Mouse (Mus musculus) hindbrain, embryonic 13.5 days (tissue): ENCODE data around the gene Pnpla2. TPM values are rescaled to one million over a fixed set of nuclear protein-coding genes. Genes with fewer than 3 reads are reported as not detected.

ENCODE experiments used
- ATAC-seq: fragments of 200-750 bp; cut with Nextera tagmentation; 2 replicates; pipeline ENCODE4 v1.8.0; 2017; ENCODE audit warnings: moderate TSS enrichment; ENCODE audit not compliant: low FRiP score
- H3K27ac ChIP-seq: fragments of 300-500 bp; sonication (generic); 2 replicates; pipeline ENCODE4 v1.5.1; 2015; ENCODE audit warnings: inconsistent platforms, mild to moderate bottlenecking, moderate library complexity
- H3K27me3 ChIP-seq: fragments of 300-500 bp; sonication (generic); 2 replicates; pipeline ENCODE4 v1.6.1; 2015; ENCODE audit warnings: mild to moderate bottlenecking, inconsistent platforms
- H3K36me3 ChIP-seq: fragments of 300-500 bp; sonication (generic); 2 replicates; pipeline ENCODE4 v1.6.1; 2015; ENCODE audit warnings: mild to moderate bottlenecking, inconsistent platforms
- H3K4me1 ChIP-seq: fragments of 300-500 bp; sonication (generic); replicated peaks from 2 replicates; pipeline ENCODE4 v1.6.1; 2015; ENCODE audit warnings: inconsistent platforms
- H3K4me2 ChIP-seq: fragments of 300-500 bp; sonication (generic); 2 replicates; pipeline ENCODE4 v1.6.1; 2015; ENCODE audit warnings: inconsistent platforms, mild to moderate bottlenecking, moderate library complexity
- H3K4me3 ChIP-seq: fragments of 300-500 bp; sonication (generic); 2 replicates; pipeline ENCODE4 v1.5.1; 2015; ENCODE audit warnings: mild to moderate bottlenecking, inconsistent platforms
- H3K9ac ChIP-seq: fragments of 300-500 bp; sonication (generic); 2 replicates; pipeline ENCODE4 v1.6.1; 2015; ENCODE audit warnings: mild to moderate bottlenecking, inconsistent platforms
- H3K9me3 ChIP-seq: fragments of 300-500 bp; sonication (generic); 2 replicates; pipeline ENCODE4 v1.6.1; 2016; ENCODE audit warnings: inconsistent platforms
- WGBS: fragments of 180-500 bp; shearing (Covaris S2); methylation state at CpG from one replicate; pipeline ENCODE4 v1.1.7; 2015; 5-methylcytosine and 5-hydroxymethylcytosine counted together
- polyA plus RNA-seq: library from polyadenylated mRNA; unstranded; fragments of >200 nt; fragmentation: Nextera tagmentation; extraction: Ambion mirVana; gene quantifications from 2 replicates; pipeline ENCODE4 v1.2.1, GENCODE M21; 2015

The Pnpla2 gene
- polyA plus RNA-seq, 1 experiment from 2014 or later = 18.7 TPM

DNA sequence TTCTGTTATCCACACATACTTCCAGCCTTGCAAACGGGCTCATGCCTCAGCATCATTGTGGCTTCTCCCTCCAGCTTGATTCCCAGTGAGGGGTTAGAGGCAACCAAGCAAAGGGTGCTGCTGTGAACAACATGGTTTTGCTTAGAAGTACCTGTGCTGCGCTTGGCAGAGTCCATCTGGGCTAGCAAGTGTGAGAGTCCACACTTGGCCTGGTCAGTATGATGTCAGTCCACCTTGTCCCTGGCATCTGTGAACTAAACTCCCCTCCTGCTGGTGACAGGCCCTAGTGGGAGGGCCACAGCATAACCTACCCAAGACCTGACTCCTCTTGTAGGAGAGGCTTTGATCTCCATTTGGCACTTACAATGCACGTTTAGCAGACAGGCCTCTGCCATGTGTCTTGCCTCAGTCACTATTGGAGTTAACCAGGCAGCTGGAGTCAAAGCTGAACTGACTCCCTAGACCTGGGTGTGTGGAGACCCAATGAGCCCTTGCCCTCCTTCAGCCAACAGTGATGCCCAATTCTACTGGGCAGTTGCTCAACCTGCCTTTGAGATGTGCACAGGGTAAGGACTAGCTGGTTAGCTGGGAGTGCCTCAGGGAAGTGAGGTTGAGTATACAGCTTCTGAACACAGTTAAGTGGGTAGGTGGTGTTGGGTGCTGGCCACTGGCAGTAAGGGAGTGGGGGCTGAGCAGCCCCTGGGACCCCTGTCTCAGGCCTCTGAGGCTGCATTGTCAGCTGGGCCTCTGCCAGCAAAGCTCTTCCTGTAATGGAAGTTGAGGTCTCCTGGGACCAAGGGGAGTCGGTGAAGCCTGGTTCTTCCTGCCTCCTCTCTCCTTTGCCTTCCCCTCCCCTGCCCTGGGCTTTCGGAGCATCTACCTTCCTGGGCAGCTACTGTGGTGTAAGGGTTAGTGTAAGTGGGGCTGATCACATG, 29.5 kb downstream of the Pnpla2 start:
- 72% methylated on average over 5 of the region's 5 CpGs for WGBS
- H3K9ac ChIP-seq = no peak overlapping the region
- no peak overlapping the region for H3K4me3 ChIP-seq
- ATAC-seq = no peak
- H3K27me3 ChIP-seq = peaks cover 18% of the 10 kb centered on the region
- H3K36me3 ChIP-seq = no peaks in the 10 kb centered on the region
- peaks cover 57% of the 10 kb centered on the region for H3K4me1 ChIP-seq
- peak overlapping the region; percentile 2; the same call in 1 of the 2 replicates for H3K4me2 ChIP-seq
- H3K27ac ChIP-seq = no peak overlapping the region
- no peaks in the 10 kb centered on the region for H3K9me3 ChIP-seq

DNA sequence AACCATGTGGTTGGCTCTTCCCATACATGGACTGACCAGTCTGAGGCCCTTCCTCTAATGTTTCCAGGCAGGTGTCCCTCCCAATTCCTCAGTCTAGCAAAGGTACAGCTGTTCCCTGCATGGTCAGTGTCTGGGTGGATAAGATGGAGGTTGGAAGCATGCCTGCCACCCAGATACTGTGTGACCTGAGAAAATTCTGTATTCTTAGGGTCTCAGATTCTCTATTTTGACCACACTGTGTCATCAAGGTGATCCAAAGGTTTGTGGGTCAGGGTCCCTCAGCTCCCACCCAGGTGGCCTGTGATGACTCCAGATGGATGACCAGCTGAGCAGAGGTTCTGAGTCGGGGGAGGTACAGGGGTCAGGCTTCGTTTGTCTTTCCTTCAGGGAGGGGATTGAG, 30.2 kb downstream of the Pnpla2 start:
- peaks cover 16% of the 10 kb centered on the region for H3K27me3 ChIP-seq
- 74% methylated on average over 2 of the region's 2 CpGs for WGBS
- H3K36me3 ChIP-seq = no peaks in the 10 kb centered on the region
- no peak overlapping the region; the same call in 1 of the 2 replicates for H3K9ac ChIP-seq
- H3K27ac ChIP-seq = no peak overlapping the region
- H3K9me3 ChIP-seq = no peaks in the 10 kb centered on the region
- H3K4me3 ChIP-seq = no peak overlapping the region
- no peak for ATAC-seq
- H3K4me1 ChIP-seq = peaks cover 57% of the 10 kb centered on the region
- no peak overlapping the region for H3K4me2 ChIP-seq

DNA sequence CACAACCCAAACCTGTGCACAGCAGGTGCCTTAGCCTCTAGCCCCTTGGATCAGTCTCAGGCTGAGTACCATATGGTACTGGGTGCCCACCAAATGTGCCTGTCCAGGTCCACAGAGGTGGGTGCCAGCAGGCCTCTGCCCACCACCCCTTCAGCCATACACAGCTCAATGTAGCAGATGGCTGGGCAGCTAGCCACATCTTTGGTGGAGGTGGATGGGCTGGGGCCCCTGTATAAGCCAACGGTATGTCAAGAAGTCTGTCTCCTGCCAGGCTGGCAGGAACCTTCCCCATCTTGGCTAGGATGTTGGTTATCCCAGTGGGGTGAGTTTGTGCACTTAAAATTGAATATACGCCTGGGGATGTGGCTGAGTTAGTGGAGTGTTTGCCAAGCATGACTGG, 30.6 kb downstream of the Pnpla2 start:
- Histone ChIP-seq H3K4me2 (no peak overlapping the region), H3K27ac (no peak overlapping the region), H3K9ac (no peak overlapping the region; the same call in 1 of the 2 replicates), H3K36me3 (no peaks in the 10 kb centered on the region), H3K27me3 (peaks cover 15% of the 10 kb centered on the region), H3K9me3 (no peaks in the 10 kb centered on the region), H3K4me1 (peaks cover 54% of the 10 kb centered on the region), H3K4me3 (no peak overlapping the region)
- 87% methylated on average over 2 of the region's 2 CpGs for WGBS
- no peak for ATAC-seq

DNA sequence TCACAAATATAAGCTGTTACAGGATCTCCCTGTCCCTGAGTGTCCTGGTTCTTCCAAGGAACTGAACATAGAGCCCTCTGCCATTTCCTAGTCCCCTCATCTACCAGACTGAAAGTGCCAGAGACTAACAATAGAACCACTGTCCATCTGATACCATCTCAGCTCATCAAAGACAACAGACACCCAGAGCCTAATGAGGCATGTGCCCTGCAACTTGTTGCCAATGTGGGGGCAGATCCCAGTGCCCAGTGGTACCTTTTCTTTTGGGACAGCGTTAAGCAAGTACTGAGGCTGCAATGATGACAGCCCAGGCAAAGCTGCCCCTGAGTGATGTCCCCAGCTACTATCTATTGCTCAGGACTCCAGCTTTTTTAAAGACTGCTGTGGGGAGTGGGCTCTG, 31.2 kb downstream of the Pnpla2 start:
- WGBS = 82% methylated on average over 1 of the region's 1 CpGs
- Histone ChIP-seq H3K4me2 (no peak overlapping the region), H3K4me3 (no peak overlapping the region), H3K36me3 (no peaks in the 10 kb centered on the region), H3K27ac (no peak overlapping the region), H3K4me1 (peaks cover 48% of the 10 kb centered on the region), H3K9ac (0 out of 2 replicates have a peak overlapping the region, but pooled peaks have one; percentile 13), H3K27me3 (peaks cover 15% of the 10 kb centered on the region), H3K9me3 (no peaks in the 10 kb centered on the region)
- no peak for ATAC-seq

DNA sequence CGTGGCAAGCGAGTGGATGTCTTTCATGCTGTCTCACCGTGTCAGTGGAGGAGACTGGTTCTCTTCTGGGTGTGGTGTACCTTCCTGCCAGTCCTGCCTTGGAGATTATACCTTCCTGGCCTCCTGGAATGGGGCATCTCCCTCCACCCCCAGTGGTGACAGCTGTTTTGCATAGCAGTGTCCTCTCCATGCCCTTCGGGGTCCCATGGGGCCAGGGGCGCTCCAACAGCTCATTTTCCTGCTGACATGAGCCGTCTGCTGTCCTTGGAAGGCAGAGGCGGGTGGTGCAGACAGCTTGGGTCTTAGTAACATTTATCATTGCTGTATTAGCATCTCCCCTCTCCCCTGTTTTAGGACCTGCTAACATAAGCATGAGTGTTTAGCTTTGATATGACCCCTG, 32.1 kb downstream of the Pnpla2 start:
- Histone ChIP-seq H3K27me3 (peaks cover 15% of the 10 kb centered on the region), H3K4me3 (no peak overlapping the region), H3K4me2 (no peak overlapping the region), H3K9me3 (no peaks in the 10 kb centered on the region), H3K36me3 (peaks cover 7% of the 10 kb centered on the region), H3K9ac (peak overlapping the region; percentile 44; the same call in 1 of the 2 replicates), H3K4me1 (peaks cover 41% of the 10 kb centered on the region), H3K27ac (no peak overlapping the region)
- 64% methylated on average over 7 of the region's 7 CpGs for WGBS
- no peak for ATAC-seq

DNA sequence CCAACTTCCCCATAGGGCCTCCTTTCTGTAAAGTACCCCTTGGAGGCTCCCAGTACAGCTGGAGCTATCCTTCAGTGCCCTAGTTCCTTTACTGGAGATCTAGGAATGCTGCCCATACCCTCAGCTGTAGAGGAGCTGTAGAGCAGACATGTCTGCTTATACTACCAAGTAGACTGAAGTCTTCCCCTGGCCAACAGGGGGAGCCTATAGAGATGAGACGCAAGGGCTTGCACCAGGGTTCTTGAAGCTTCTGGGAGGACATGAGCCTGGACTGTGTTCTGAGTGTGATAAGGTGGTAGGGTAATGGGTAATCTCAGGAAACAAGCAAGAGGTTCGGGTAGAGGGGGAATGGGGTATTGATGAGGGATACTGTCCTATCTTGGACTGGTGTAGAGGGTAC, 36.2 kb downstream of the Pnpla2 start:
- Histone ChIP-seq H3K27me3 (no peaks in the 10 kb centered on the region), H3K4me2 (no peak overlapping the region), H3K36me3 (peaks cover 43% of the 10 kb centered on the region), H3K9me3 (no peaks in the 10 kb centered on the region), H3K9ac (no peak overlapping the region), H3K4me3 (no peak overlapping the region), H3K27ac (no peak overlapping the region), H3K4me1 (peaks cover 14% of the 10 kb centered on the region)
- no peak for ATAC-seq
- 74% methylated on average over 2 of the region's 2 CpGs for WGBS

DNA sequence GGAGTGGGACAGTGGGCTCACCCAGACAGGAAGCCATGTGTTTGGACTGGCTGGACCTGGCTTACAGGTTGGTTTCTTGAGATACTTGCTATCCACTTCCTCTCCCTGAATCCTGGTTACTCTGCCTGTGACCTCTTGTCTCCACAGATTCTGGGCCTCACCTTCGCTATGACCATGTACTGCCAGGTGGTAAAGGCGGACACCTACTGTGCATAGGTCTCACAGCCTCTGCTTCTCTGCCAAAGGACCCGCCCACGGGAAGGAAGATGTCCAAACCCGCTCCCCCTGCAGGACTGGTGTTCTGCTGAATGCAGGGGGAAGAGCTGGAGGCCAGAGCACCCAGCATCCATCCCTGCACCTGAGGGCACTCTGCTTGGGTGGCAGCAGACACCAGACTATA, 37.7 kb downstream of the Pnpla2 start:
- no peak overlapping the region for H3K9ac ChIP-seq

DNA sequence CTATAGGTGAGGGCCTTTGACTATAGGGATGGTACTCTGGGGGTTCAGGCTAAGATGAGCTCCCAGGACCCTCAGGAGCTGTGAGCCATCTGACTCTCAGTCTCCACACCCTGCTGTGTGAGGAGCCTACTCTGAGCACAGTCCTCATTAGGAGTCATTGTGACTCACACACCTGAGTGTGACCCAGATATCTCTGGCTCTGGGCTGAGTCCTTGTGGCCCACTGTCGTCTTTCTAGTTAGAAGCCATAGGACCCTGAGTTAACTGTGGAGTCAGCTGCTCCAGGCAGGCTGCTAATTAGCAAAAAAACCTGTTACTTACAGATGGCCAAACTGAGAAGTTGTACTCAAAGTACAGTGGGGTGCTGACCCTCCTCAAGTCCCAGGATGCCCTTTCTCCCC, 38.7 kb downstream of the Pnpla2 start:
- Histone ChIP-seq H3K36me3 (peaks cover 63% of the 10 kb centered on the region), H3K27ac (no peak overlapping the region), H3K4me1 (no peaks in the 10 kb centered on the region), H3K4me2 (no peak overlapping the region), H3K9me3 (no peaks in the 10 kb centered on the region), H3K4me3 (no peak overlapping the region), H3K9ac (no peak overlapping the region), H3K27me3 (no peaks in the 10 kb centered on the region)
- no peak for ATAC-seq
- WGBS = 90% methylated on average over 1 of the region's 1 CpGs

More for the DNA sequence above, 37.7 kb downstream of the Pnpla2 start:
- Histone ChIP-seq H3K4me2 (no peak overlapping the region), H3K9me3 (no peaks in the 10 kb centered on the region), H3K4me3 (no peak overlapping the region), H3K27ac (no peak overlapping the region), H3K27me3 (no peaks in the 10 kb centered on the region), H3K4me1 (no peaks in the 10 kb centered on the region), H3K36me3 (peaks cover 57% of the 10 kb centered on the region)
- no peak for ATAC-seq
- WGBS = 85% methylated on average over 5 of the region's 5 CpGs

DNA sequence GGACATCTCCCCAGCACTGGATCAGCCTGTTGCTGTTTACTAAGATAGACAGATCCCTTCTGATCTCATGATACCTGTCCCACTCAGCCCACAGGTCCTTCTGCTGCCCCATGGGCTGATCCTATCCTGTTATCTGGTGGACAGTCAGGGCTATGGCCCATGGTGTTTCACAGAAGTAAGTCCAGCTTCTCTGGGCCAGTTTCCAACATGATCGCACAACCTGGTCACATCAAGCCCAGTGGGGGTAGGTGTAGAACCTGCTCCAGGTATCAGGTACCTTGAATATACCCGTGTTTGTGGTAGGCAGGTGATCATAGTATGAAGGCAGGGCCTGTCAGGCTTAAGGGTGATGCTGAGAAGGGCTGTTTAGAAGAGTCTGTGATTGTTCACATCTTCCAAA, 40.4 kb downstream of the Pnpla2 start:
- Histone ChIP-seq H3K9ac (no peak overlapping the region), H3K4me3 (no peak overlapping the region), H3K9me3 (no peaks in the 10 kb centered on the region), H3K27ac (no peak overlapping the region), H3K27me3 (no peaks in the 10 kb centered on the region), H3K4me1 (no peaks in the 10 kb centered on the region), H3K36me3 (peaks cover 80% of the 10 kb centered on the region), H3K4me2 (no peak overlapping the region)
- WGBS = 86% methylated on average over 2 of the region's 2 CpGs
- ATAC-seq = no peak

DNA sequence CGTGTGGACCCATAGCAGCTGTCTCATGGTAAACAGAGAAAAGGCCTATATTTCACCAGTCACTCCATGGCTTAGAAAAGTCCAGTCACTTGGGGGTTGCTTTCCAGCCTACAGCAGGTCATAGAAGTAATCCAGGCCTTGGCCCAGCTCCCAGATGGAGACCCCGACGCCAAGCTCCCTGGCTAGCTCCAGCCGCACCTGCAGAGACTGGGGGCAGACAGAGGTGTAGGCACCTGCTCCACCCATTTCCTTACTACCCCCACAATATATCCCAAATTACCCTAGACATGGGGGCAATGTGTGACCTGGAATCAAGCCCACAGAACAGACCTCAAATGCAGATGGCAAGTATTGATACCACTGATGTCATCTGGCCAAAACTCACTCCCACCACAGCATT, 40.9 kb downstream of the Pnpla2 start:
- Histone ChIP-seq H3K9me3 (no peaks in the 10 kb centered on the region), H3K27me3 (no peaks in the 10 kb centered on the region), H3K4me2 (no peak overlapping the region), H3K9ac (no peak overlapping the region), H3K4me3 (no peak overlapping the region), H3K27ac (no peak overlapping the region), H3K36me3 (peaks cover 83% of the 10 kb centered on the region), H3K4me1 (no peaks in the 10 kb centered on the region)
- 91% methylated on average over 4 of the region's 4 CpGs for WGBS
- ATAC-seq = no peak

DNA sequence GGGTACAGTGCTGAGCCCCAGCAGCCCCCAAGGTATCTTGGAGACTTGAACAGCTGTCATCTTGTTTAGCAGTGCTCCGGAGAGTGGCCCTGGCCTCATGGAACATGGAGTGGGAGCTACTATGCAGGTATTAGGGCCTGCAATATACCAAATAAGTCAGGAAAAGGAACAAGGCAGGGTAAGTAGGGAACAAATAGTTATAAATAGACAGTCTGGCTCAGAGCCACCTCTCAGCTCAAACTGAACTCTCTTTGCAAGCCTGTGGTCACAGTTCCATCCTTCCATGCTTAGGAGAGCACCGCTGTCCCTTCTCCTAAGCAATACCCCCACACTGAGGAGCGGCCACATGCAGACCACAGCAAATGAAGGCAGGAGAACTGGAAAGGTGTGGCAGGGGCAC, 42.6 kb downstream of the Pnpla2 start:
- no peak for ATAC-seq
- 100% methylated on average over 3 of the region's 3 CpGs for WGBS
- Histone ChIP-seq H3K4me3 (no peak overlapping the region), H3K27ac (no peak overlapping the region), H3K9me3 (no peaks in the 10 kb centered on the region), H3K36me3 (peaks cover 81% of the 10 kb centered on the region), H3K27me3 (no peaks in the 10 kb centered on the region), H3K4me2 (no peak overlapping the region), H3K9ac (no peak overlapping the region), H3K4me1 (no peaks in the 10 kb centered on the region)

DNA sequence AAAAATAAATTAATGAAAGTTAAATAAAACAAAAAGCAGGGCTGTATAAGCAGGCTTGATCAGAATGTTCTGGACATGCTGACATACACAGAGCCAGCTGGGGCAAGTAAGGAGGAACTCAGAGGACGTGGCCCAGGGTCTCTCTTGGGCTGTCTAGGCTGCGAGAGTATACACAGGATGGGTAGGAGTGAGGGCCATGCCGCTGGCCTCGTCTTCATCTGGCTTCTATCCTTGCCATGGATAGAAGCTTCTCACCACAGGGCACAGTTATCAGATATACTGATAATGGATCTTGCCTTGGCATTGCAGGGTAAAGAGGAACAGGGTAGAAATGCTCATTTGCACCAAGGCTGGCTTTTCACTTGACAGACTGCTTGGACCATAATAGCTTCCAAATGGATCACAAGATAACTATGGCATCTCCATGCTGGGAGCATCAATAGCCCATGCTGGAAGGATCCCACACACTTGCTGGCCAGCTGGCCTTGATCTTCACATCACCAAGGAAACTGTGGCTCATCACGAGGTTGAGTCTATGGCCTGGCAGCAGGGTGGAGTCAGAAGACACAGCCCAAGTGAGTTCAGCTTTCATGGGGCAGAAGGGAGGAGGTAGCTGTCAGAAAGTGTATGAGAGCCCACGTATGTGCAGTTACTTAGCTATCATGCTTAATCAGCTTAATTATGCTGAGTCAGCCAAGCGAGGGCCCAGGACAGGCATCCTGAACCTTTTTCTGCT, 47.0 kb downstream of the Pnpla2 start:
- Histone ChIP-seq H3K27me3 (no peaks in the 10 kb centered on the region), H3K27ac (no peak overlapping the region), H3K4me2 (no peak overlapping the region), H3K4me3 (no peak overlapping the region), H3K9ac (no peak overlapping the region), H3K36me3 (peaks cover 53% of the 10 kb centered on the region), H3K9me3 (no peaks in the 10 kb centered on the region), H3K4me1 (no peaks in the 10 kb centered on the region)
- ATAC-seq = no peak
- WGBS = 87% methylated on average over 7 of the region's 7 CpGs
